Mouse (Mus musculus) adrenal gland, adult (tissue): ENCODE data around the gene Mei1.

ENCODE experiments used
- DNase-seq, 2 experiments: peaks; one replicate each; pipeline ENCODE4 v3.0.0; 2022 to 2023; ENCODE audit warnings: low spot score in 1 of 2; ENCODE audit not compliant: inconsistent age in 2 of 2

Mei1 gene

GRCm38 (mm10) chr15:82069898-82070297 is at the start of gene Mei1:
Gene Mei1, plus strand, starts transcription at chr15:82069996.
- no peak for DNase-seq

GRCm38 (mm10) chr15:82022535-82023088 is 47.2 kb upstream of the Mei1 start:
- peak; percentile 83 to 92 for DNase-seq

- no peak for DNase-seq
Measured at GRCm38 (mm10) chr15:82023965-82024635, 45.7 kb upstream of the Mei1 start.

- no peak for DNase-seq
Measured at GRCm38 (mm10) chr15:82027276-82027675, 42.5 kb upstream of the Mei1 start.

GRCm38 (mm10) chr15:82027726-82028125 is 42.1 kb upstream of the Mei1 start:
- no peak for DNase-seq

GRCm38 (mm10) chr15:82032386-82032785 is 37.4 kb upstream of the Mei1 start:
- no peak for DNase-seq

GRCm38 (mm10) chr15:82033762-82034161 is 36.0 kb upstream of the Mei1 start, which contains the start of gene Desi1:
Gene Desi1, minus strand, starts transcription at chr15:82033862.
- DNase-seq = no peak

- peak in 1 of 2 experiments; percentile 68 for DNase-seq
Measured at GRCm38 (mm10) chr15:82035904-82036689, 33.7 kb upstream of the Mei1 start.

- peak; percentile 46 to 80 for DNase-seq
Measured at GRCm38 (mm10) chr15:82040650-82041049, 29.1 kb upstream of the Mei1 start.

GRCm38 (mm10) chr15:82044166-82044784 is 25.5 kb upstream of the Mei1 start:
- DNase-seq = peak in 1 of 2 experiments; percentile 60

- DNase-seq = peak; percentile 36 to 62
Measured at GRCm38 (mm10) chr15:82046246-82046891, 23.4 kb upstream of the Mei1 start.

- DNase-seq = peak; percentile 93 to 98
Measured at GRCm38 (mm10) chr15:82047080-82047883, 22.5 kb upstream of the Mei1 start, which contains the start of gene Snu13. Gene Snu13, minus strand, starts transcription at chr15:82047598.

GRCm38 (mm10) chr15:82052544-82052943 is 17.3 kb upstream of the Mei1 start:
- no peak for DNase-seq

- peak; percentile 50 to 70 for DNase-seq
Measured at GRCm38 (mm10) chr15:82058719-82059201, 11.0 kb upstream of the Mei1 start, which contains the start of gene 4930407I10Rik. Gene 4930407I10Rik, plus strand, starts transcription at chr15:82059151.

GRCm38 (mm10) chr15:82063909-82064308 is 5.9 kb upstream of the Mei1 start:
- no peak for DNase-seq

- peak; percentile 65 to 94 for DNase-seq
Measured at GRCm38 (mm10) chr15:82065511-82065910, 4.3 kb upstream of the Mei1 start.

- DNase-seq = no peak
Measured at GRCm38 (mm10) chr15:82071816-82072469, 2.1 kb downstream of the Mei1 start.

GRCm38 (mm10) chr15:82073490-82073889 is 3.7 kb downstream of the Mei1 start:
- no peak for DNase-seq

GRCm38 (mm10) chr15:82079883-82080282 is 10.1 kb downstream of the Mei1 start:
- no peak for DNase-seq
